Mouse (Mus musculus): ENCODE results near the gene Mboat2.

- no peak for TF ChIP-seq GATA1 (IDR thresholded peaks at IDR 0.05; ENCODE audit: low read length)
- no peak for TF ChIP-seq TAL1 (IDR thresholded peaks at IDR 0.05; ENCODE audit: low read length)
Observed at GRCm38 (mm10) chr12:24930760-24931159, 100.1 kb downstream of the Mboat2 start.
